Mouse (Mus musculus) embryonic facial prominence, embryonic 12.5 days (tissue): ENCODE measurements around the gene Lrrc75a. TPM values are rescaled to one million over a fixed set of nuclear protein-coding genes. Genes with fewer than 3 reads are reported as not detected.
A peak's percentile ranks its signal among the peaks of the same experiment; 100 is the strongest.

ENCODE experiments used
- ATAC-seq: fragments of 200-750 bp; cut with Nextera tagmentation; 2 replicates; pipeline ENCODE4 v1.8.0; 2017; ENCODE audit not compliant: insufficient number of reproducible peaks, insufficient read depth, low FRiP score, low TSS enrichment
- H3K27ac ChIP-seq: fragments of 300-500 bp; sonication (generic); 2 replicates; pipeline ENCODE4 v1.5.1; 2016; ENCODE audit warnings: mild to moderate bottlenecking
- H3K27me3 ChIP-seq: fragments of 300-500 bp; sonication (generic); 2 replicates; pipeline ENCODE4 v1.6.1; 2016; ENCODE audit warnings: mild to moderate bottlenecking, moderate library complexity
- H3K36me3 ChIP-seq: fragments of 300-500 bp; sonication (generic); 2 replicates; pipeline ENCODE4 v1.6.1; 2016; ENCODE audit warnings: mild to moderate bottlenecking
- H3K4me1 ChIP-seq: fragments of 300-500 bp; sonication (generic); 2 replicates; pipeline ENCODE4 v1.6.1; 2016
- H3K4me2 ChIP-seq: fragments of 300-500 bp; sonication (generic); replicated peaks from 2 replicates; pipeline ENCODE4 v1.6.1; 2016; ENCODE audit warnings: mild to moderate bottlenecking, moderate library complexity
- H3K4me3 ChIP-seq: fragments of 300-500 bp; sonication (generic); 2 replicates; pipeline ENCODE4 v1.5.1; 2016; ENCODE audit warnings: mild to moderate bottlenecking
- H3K9ac ChIP-seq: fragments of 300-500 bp; sonication (generic); 2 replicates; pipeline ENCODE4 v1.6.1; 2016; ENCODE audit warnings: mild to moderate bottlenecking, moderate library complexity
- H3K9me3 ChIP-seq: fragments of 300-500 bp; sonication (generic); 2 replicates; pipeline ENCODE4 v1.6.1; 2016; ENCODE audit warnings: mild to moderate bottlenecking, moderate library complexity
- WGBS: fragments of 180-500 bp; shearing (Covaris S2); methylation state at CpG from one replicate; pipeline ENCODE4 v1.1.7; 2016; 5-methylcytosine and 5-hydroxymethylcytosine counted together
- polyA plus RNA-seq: library from polyadenylated mRNA; unstranded; fragments of >200 nt; fragmentation: Nextera tagmentation; extraction: Ambion mirVana; gene quantifications from 2 replicates; pipeline ENCODE4 v1.2.1, GENCODE M21; 2016

Gene Lrrc75a
- polyA plus RNA-seq, 1 experiment from 2014 or later, result 22.6 TPM

- peaks cover 36% of the 10 kb centered on the region for H3K36me3 ChIP-seq
Observed at GRCm38 (mm10) chr11:62602619-62603311, 45.6 kb downstream of the Lrrc75a start.

DNA sequence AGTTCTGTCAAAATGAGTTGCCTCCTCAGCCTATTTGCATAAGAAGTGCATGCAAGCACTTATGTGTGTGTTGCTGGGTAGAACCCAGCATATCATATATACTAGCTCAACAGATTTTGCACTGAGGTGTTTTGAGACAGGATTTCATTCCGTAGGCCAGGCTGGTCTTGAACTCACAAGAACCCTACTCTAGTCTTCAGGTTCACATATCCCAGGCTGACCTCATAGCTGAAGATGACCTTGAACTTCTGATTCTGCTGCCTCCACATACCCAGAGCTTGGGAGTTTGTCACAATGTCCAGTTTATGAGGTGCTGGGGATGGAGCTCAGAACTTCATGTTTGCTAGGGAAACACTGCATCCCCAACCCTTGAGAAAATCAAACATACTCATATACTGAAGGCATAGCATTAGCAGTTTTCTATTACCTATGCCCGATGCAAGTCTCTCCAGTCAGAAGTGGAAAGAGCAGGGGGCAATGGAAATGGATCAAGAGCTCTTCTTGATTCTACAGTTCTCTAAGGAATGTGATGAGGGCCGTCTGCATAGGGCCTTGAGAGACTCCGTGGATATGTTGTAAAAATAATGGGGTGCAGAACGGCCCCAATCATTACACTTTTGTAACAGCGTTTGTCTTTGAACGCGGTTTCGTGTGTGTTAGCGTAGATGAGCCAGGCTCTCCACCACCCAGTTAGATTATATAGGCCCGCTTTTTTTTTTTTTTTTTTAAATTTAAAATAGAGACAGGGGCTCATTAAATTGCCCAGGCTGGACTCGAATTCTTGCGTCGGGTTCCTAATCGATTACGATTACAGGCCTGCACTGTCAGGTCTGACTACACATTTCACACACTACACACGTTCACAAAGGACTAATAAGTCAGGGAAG is 46.3 kb downstream of the Lrrc75a start:
- WGBS, result 12% methylated on average over 17 of the region's 17 CpGs
- H3K9me3 ChIP-seq, result no peaks in the 10 kb centered on the region

More at GRCm38 (mm10) chr11:62602619-62603311, 45.6 kb downstream of the Lrrc75a start:
- H3K4me1 ChIP-seq, result peaks cover 28% of the 10 kb centered on the region
- peak; percentile 94 for ATAC-seq
- no peaks in the 10 kb centered on the region for H3K9me3 ChIP-seq
- WGBS, result under 1% methylated on average over 58 of the region's 58 CpGs
- H3K27ac ChIP-seq, result peak overlapping the region; percentile 95
- peak overlapping the region; percentile 97 for H3K9ac ChIP-seq
- no peaks in the 10 kb centered on the region for H3K27me3 ChIP-seq
- peak overlapping the region; percentile 95 for H3K4me3 ChIP-seq
- H3K4me2 ChIP-seq, result peak overlapping the region; percentile 81

DNA sequence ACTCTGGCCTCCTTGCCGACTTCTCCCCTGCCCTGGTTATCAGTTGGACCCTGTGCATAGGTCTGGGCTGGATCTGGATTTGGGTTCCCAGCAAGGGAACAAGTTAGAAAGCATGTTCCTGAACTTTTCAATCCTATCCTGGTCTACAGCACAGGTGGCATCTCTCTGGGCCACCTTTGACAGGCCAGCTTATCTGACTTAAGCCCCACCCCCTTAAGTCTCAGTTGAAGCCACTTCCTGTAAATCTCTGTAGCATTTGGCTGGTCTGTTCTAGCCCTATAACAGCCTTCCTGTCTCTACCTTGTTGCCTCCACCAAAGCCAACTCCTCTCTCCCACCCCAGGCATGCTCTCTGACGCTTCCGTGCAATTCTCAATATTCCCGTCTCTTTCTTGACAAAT is 49.8 kb downstream of the Lrrc75a start:
- Histone ChIP-seq H3K27ac (no peak overlapping the region), H3K4me2 (no peak overlapping the region), H3K9ac (no peak overlapping the region), H3K36me3 (no peaks in the 10 kb centered on the region), H3K27me3 (no peaks in the 10 kb centered on the region), H3K4me3 (no peak overlapping the region), H3K4me1 (0 out of 2 replicates have a peak, but pooled peaks cover 5% of the 10 kb centered on the region), H3K9me3 (no peaks in the 10 kb centered on the region)
- no peak for ATAC-seq
- WGBS, result 92% methylated on average over 4 of the region's 4 CpGs

More for the DNA sequence above, 46.3 kb downstream of the Lrrc75a start:
- Histone ChIP-seq H3K36me3 (peaks cover 31% of the 10 kb centered on the region), H3K27me3 (no peaks in the 10 kb centered on the region), H3K4me3 (peak overlapping the region; percentile 95), H3K9ac (peak overlapping the region; percentile 97), H3K4me1 (peaks cover 28% of the 10 kb centered on the region), H3K27ac (peak overlapping the region; percentile 95), H3K4me2 (peak overlapping the region; percentile 81)
- no peak for ATAC-seq

DNA sequence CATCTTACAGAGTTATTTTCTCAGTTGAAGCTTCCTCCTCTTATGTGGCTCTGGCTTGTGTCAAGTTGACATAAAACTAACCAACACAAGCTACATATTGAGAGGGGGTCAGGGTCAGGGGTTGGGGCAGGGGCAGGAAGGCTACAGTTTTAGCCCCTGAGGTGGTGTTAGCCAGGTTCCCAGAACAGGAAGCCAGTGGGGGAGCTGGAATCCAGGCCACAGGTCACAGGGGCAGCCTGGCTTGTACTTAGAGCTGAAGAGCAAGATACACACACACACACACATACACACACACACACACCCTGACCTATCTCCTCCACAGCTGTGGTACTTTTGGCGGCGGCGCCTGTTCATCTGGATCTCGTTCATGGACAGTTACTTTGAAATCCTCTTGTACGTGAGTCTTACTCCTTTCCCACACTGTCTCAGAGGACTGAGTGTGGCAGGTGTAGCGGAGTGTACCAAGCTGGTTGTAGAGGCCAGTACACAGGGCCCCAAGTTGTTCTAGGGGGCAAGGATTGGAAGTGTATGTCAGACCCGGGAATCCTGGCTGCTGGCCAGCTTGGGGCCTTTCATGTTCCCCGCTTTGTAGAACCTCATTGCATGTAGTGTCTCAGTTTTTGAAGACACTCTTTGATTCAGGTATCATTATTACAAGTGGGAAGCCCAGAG is 56.3 kb downstream of the Lrrc75a start:
- H3K9ac ChIP-seq, result no peak overlapping the region
- no peak for ATAC-seq
- H3K27me3 ChIP-seq, result no peaks in the 10 kb centered on the region
- 61% methylated on average over 8 of the region's 8 CpGs for WGBS
- no peak overlapping the region for H3K27ac ChIP-seq
- no peaks in the 10 kb centered on the region for H3K4me1 ChIP-seq
- no peaks in the 10 kb centered on the region for H3K36me3 ChIP-seq
- H3K4me2 ChIP-seq, result no peak overlapping the region
- no peak overlapping the region for H3K4me3 ChIP-seq
- H3K9me3 ChIP-seq, result no peaks in the 10 kb centered on the region

DNA sequence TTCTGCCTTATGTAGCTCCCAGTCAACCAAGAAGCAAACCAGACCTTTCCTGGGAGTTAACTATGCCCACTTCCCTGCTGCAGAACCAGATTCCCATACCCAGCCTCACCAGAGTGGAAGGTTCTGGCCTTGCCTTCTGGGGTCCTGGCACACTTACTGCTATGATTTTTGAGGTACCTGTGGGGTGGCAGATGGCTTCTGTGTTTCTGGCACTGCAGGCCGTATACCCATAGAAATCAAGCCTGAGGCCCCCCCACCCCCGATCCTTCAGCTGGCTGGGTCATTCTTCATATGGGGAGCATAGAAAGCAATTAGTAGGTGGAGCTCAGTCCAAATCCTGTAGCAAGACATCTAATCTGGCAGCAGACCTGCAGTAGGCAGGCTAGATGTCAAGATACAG is 57.3 kb downstream of the Lrrc75a start:
- H3K36me3 ChIP-seq, result no peaks in the 10 kb centered on the region
- H3K9ac ChIP-seq, result no peak overlapping the region
- no peak for ATAC-seq
- H3K4me3 ChIP-seq, result no peak overlapping the region
- WGBS, result 81% methylated on average over 2 of the region's 2 CpGs
- no peaks in the 10 kb centered on the region for H3K4me1 ChIP-seq
- no peak overlapping the region for H3K27ac ChIP-seq
- H3K9me3 ChIP-seq, result no peaks in the 10 kb centered on the region
- no peaks in the 10 kb centered on the region for H3K27me3 ChIP-seq
- H3K4me2 ChIP-seq, result no peak overlapping the region

- ATAC-seq, result no peak
- no peaks in the 10 kb centered on the region for H3K27me3 ChIP-seq
- H3K9me3 ChIP-seq, result no peaks in the 10 kb centered on the region
- no peak overlapping the region for H3K27ac ChIP-seq
- H3K9ac ChIP-seq, result no peak overlapping the region
- no peak overlapping the region for H3K4me3 ChIP-seq
- H3K4me1 ChIP-seq, result no peaks in the 10 kb centered on the region
- 75% methylated on average over 10 of the region's 10 CpGs for WGBS
- H3K36me3 ChIP-seq, result no peaks in the 10 kb centered on the region
- H3K4me2 ChIP-seq, result no peak overlapping the region
Observed at GRCm38 (mm10) chr11:62589391-62589790, 58.9 kb downstream of the Lrrc75a start.

- no peaks in the 10 kb centered on the region for H3K4me1 ChIP-seq
- 86% methylated on average over 5 of the region's 5 CpGs for WGBS
- no peak for ATAC-seq
Observed at GRCm38 (mm10) chr11:62587034-62587433, 61.3 kb downstream of the Lrrc75a start.

DNA sequence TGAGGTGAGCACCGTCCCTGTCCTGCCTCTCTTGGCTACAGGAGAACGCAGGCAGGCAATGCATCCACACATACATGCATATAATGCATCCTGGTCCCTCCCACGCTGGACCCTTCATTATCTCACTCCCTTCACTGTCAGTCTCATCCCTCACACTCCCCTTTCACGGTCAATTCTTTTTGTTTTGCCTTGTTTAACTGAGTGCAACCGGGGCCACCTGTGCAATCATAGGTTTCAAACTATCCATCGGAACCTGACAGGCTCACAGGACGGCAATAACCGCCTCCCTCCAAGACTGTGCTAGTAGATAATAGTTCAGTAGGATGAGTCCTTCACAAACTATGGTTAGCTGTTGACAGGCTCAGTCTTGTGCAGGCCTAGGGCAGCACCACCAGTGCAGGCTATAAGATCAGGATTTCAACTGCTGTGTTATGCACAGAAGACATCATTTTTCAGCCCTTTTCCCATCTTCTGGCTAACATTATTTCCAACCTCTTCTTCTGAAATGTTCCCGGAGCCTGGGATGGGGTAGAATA is 63.6 kb downstream of the Lrrc75a start:
- Histone ChIP-seq H3K9ac (no peak overlapping the region), H3K36me3 (no peaks in the 10 kb centered on the region), H3K4me1 (no peaks in the 10 kb centered on the region), H3K9me3 (no peaks in the 10 kb centered on the region), H3K27ac (no peak overlapping the region), H3K27me3 (no peaks in the 10 kb centered on the region), H3K4me2 (no peak overlapping the region), H3K4me3 (no peak overlapping the region)
- 83% methylated on average over 9 of the region's 9 CpGs for WGBS
- no peak for ATAC-seq

More at GRCm38 (mm10) chr11:62587034-62587433, 61.3 kb downstream of the Lrrc75a start:
- H3K9me3 ChIP-seq, result no peaks in the 10 kb centered on the region
- no peak overlapping the region for H3K27ac ChIP-seq
- no peaks in the 10 kb centered on the region for H3K27me3 ChIP-seq
- no peak overlapping the region for H3K4me2 ChIP-seq
- H3K9ac ChIP-seq, result no peak overlapping the region
- H3K4me3 ChIP-seq, result no peak overlapping the region
- no peaks in the 10 kb centered on the region for H3K36me3 ChIP-seq

GRCm38 (mm10) chr11:62583031-62583430 is 65.3 kb downstream of the Lrrc75a start:
- 73% methylated on average over 6 of the region's 6 CpGs for WGBS
- Histone ChIP-seq H3K4me2 (no peak overlapping the region), H3K27me3 (no peaks in the 10 kb centered on the region), H3K27ac (no peak overlapping the region), H3K9ac (no peak overlapping the region), H3K4me1 (no peaks in the 10 kb centered on the region), H3K9me3 (no peaks in the 10 kb centered on the region), H3K36me3 (no peaks in the 10 kb centered on the region), H3K4me3 (no peak overlapping the region)
- ATAC-seq, result no peak

DNA sequence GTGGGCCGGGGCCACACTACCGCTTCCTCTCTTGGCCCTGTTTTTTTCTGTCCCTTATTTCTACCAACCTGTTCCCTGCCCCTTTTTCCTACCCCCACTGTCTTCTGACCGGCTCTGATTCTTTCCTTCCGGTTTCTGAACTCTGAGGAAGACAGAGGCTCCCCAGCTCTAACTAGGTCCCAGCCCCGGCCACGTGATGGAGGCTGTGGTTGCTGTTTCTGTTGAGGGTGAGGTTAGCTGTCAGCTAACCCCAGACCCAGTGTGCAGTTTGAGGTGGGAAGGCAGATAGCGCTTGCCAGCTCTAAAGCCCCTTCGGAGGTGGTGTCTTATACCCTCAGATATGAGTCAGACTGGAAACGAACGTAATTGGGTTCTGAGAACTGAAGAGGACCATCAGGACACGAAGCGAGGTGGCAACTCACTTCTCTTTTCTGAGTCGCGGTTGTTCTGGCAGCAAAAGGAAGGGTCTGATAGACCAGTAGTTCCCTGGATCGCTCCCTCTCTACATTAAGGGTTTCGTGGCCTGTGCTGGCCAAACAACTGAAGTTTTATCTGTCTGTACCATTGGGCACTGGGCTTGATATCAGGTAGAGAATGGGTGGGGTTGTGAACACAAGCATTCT is 71.7 kb downstream of the Lrrc75a start:
- H3K4me1 ChIP-seq, result peaks cover 11% of the 10 kb centered on the region
- H3K9ac ChIP-seq, result no peak overlapping the region
- WGBS, result 59% methylated on average over 16 of the region's 16 CpGs
- no peaks in the 10 kb centered on the region for H3K9me3 ChIP-seq
- no peak overlapping the region for H3K4me3 ChIP-seq
- H3K36me3 ChIP-seq, result no peaks in the 10 kb centered on the region
- no peak overlapping the region for H3K27ac ChIP-seq
- peak overlapping the region; percentile 99 for H3K4me2 ChIP-seq
- peaks cover 5% of the 10 kb centered on the region; the same call in 1 of the 2 replicates for H3K27me3 ChIP-seq
- ATAC-seq, result no peak
